12 mouse cellular contexts compared by ENCODE assay signal in the genomic region with DNA sequence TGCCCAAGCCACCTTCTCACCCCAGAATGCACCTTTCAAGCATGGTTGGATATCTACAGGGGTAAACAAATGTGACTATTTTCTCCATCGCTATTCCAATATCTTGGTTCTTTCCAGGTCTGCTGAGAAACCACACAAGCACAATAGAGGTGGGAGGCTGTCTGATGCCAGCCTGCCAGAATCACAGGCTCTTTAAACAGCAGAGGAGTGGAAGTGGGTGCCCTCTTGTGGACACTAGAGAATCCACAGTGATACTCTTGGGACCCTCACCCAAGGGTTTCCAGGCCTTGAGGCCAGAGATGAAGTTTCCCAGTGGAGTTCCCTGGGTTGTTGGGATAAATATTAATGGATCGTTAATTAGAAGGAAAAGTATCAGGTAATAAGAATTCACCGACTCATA.
DNase-seq lines count a peak whose midpoint lies in the region; ATAC-seq and TF ChIP-seq lines count a peak whose summit lies in the region.
"Had no signal": no experiment of that assay in that cellular context is flagged by ENCODE, and none has a peak within 500 bp of the region (broad histone marks: within the 10 kb centered on the region; RNA-seq: fewer than 3 reads in every experiment).

No protein-coding gene starts in this region.

- H3K36me3 ChIP-seq in hindbrain, embryonic 10.5 days: no peaks in the 10 kb centered on the region
- no peaks in the 10 kb centered on the region for H3K36me3 ChIP-seq in hindbrain, embryonic 12.5 days
- H3K36me3 ChIP-seq in midbrain, postnatal 0 days (ENCODE audit: insufficient read depth, low read length): no peaks in the 10 kb centered on the region
- H3K36me3 ChIP-seq in midbrain, embryonic 16.5 days (ENCODE audit: control insufficient read depth, insufficient read depth, low read length): no peaks in the 10 kb centered on the region
- H3K36me3 ChIP-seq in neural tube, embryonic 15.5 days: no peaks in the 10 kb centered on the region
- H3K36me3 ChIP-seq: forebrain, embryonic 15.5 days; lung, embryonic 15.5 days had no signal

- H3K27me3 ChIP-seq in hindbrain, embryonic 10.5 days (ENCODE audit: insufficient read depth, poor library complexity, severe bottlenecking): no peaks in the 10 kb centered on the region
- no peaks in the 10 kb centered on the region for H3K27me3 ChIP-seq in hindbrain, embryonic 12.5 days
- no peaks in the 10 kb centered on the region for H3K27me3 ChIP-seq in midbrain, postnatal 0 days (ENCODE audit: insufficient read depth, low read length)
- no peaks in the 10 kb centered on the region for H3K27me3 ChIP-seq in midbrain, embryonic 16.5 days (ENCODE audit: control insufficient read depth, insufficient read depth, low read depth, low read length)
- H3K27me3 ChIP-seq in neural tube, embryonic 15.5 days (replicated peaks): no peaks in the 10 kb centered on the region
- H3K27me3 ChIP-seq: forebrain, embryonic 15.5 days; lung, embryonic 15.5 days had no signal

- WGBS in hindbrain, embryonic 10.5 days: 80% methylated on average over 3 of the region's 3 CpGs
- WGBS in hindbrain, embryonic 12.5 days: 82% methylated on average over 3 of the region's 3 CpGs
- 93% methylated on average over 3 of the region's 3 CpGs for WGBS in midbrain, postnatal 0 days
- WGBS in midbrain, embryonic 16.5 days: 85% methylated on average over 3 of the region's 3 CpGs
- WGBS in neural tube, embryonic 15.5 days: 66% methylated on average over 3 of the region's 3 CpGs

- H3K9me3 ChIP-seq in hindbrain, embryonic 10.5 days: peaks cover 7% of the 10 kb centered on the region
- no peaks in the 10 kb centered on the region; the same call in 1 of the 2 replicates for H3K9me3 ChIP-seq in hindbrain, embryonic 12.5 days (replicated peaks)
- H3K9me3 ChIP-seq in midbrain, postnatal 0 days (ENCODE audit: low read length): no peaks in the 10 kb centered on the region
- H3K9me3 ChIP-seq in midbrain, embryonic 16.5 days (replicated peaks; ENCODE audit: control insufficient read depth, low read length, poor library complexity, severe bottlenecking): no peaks in the 10 kb centered on the region
- no peaks in the 10 kb centered on the region for H3K9me3 ChIP-seq in neural tube, embryonic 15.5 days (replicated peaks)
- H3K9me3 ChIP-seq: forebrain, embryonic 15.5 days; lung, embryonic 15.5 days had no signal

- no peak overlapping the region for H3K4me2 ChIP-seq in hindbrain, embryonic 12.5 days (replicated peaks)
- no peak overlapping the region for H3K4me2 ChIP-seq in midbrain, postnatal 0 days (ENCODE audit: low read depth, low read length, poor library complexity, severe bottlenecking)
- H3K4me2 ChIP-seq in midbrain, embryonic 16.5 days (ENCODE audit: low read length): no peak overlapping the region
- H3K4me2 ChIP-seq in neural tube, embryonic 15.5 days: no peak overlapping the region
- H3K4me2 ChIP-seq: forebrain, embryonic 15.5 days; lung, embryonic 15.5 days had no signal

- H3K4me3 ChIP-seq in hindbrain, embryonic 10.5 days: no peak overlapping the region
- no peak overlapping the region for H3K4me3 ChIP-seq in hindbrain, embryonic 12.5 days
- H3K4me3 ChIP-seq in midbrain, postnatal 0 days (ENCODE audit: low read depth, low read length): no peak overlapping the region
- H3K4me3 ChIP-seq in midbrain, embryonic 16.5 days (ENCODE audit: low read depth, low read length): no peak overlapping the region
- no peak overlapping the region for H3K4me3 ChIP-seq in neural tube, embryonic 15.5 days (replicated peaks)
- H3K4me3 ChIP-seq: forebrain, embryonic 15.5 days; lung, embryonic 15.5 days had no signal

- TF ChIP-seq CTCF in midbrain, postnatal 0 days (IDR thresholded peaks at IDR 0.05): peak; percentile 71

- peaks cover 28% of the 10 kb centered on the region for H3K4me1 ChIP-seq in hindbrain, embryonic 10.5 days (replicated peaks)
- peaks cover 13% of the 10 kb centered on the region for H3K4me1 ChIP-seq in hindbrain, embryonic 12.5 days
- no peaks in the 10 kb centered on the region for H3K4me1 ChIP-seq in midbrain, postnatal 0 days (ENCODE audit: insufficient read depth, low read length)
- peaks cover 6% of the 10 kb centered on the region; the same call in 1 of the 2 replicates for H3K4me1 ChIP-seq in midbrain, embryonic 16.5 days (ENCODE audit: control insufficient read depth, insufficient read depth, low read length)
- peaks cover 24% of the 10 kb centered on the region for H3K4me1 ChIP-seq in neural tube, embryonic 15.5 days
- H3K4me1 ChIP-seq: forebrain, embryonic 15.5 days; lung, embryonic 15.5 days had no signal

- H3K27ac ChIP-seq in hindbrain, embryonic 10.5 days: peak overlapping the region; percentile 84; the same call in 1 of the 2 replicates
- H3K27ac ChIP-seq in hindbrain, embryonic 12.5 days: no peak overlapping the region
- no peak overlapping the region for H3K27ac ChIP-seq in midbrain, postnatal 0 days (ENCODE audit: low read depth, low read length)
- no peak overlapping the region for H3K27ac ChIP-seq in midbrain, embryonic 16.5 days (ENCODE audit: low read length)
- peak overlapping the region; percentile 37; the same call in 1 of the 2 replicates for H3K27ac ChIP-seq in neural tube, embryonic 15.5 days (replicated peaks)
- H3K27ac ChIP-seq: forebrain, embryonic 15.5 days; lung, embryonic 15.5 days had no signal

- peak; percentile 46 for DNase-seq in hindbrain, embryonic 10.5 days (ENCODE audit: low spot score)
- DNase-seq in midbrain, postnatal 0 days (ENCODE audit: low spot score): peak; percentile 81
- DNase-seq in embryo, embryonic 11 days: peak; percentile 56
- no peak for DNase-seq in thymus, postnatal 25 days
- no peak for DNase-seq in kidney, postnatal 25 days
- DNase-seq: thymus, adult 18-20 months had no signal

- no peak for ATAC-seq in hindbrain, embryonic 12.5 days (ENCODE audit: low FRiP score)
- no peak for ATAC-seq in midbrain, postnatal 0 days (ENCODE audit: low FRiP score)
- ATAC-seq in midbrain, embryonic 16.5 days: no peak
- no peak for ATAC-seq in neural tube, embryonic 15.5 days (ENCODE audit: low FRiP score)
- ATAC-seq: CD4-positive, CD25-positive, alpha-beta regulatory T cell, adult 4 months; forebrain, embryonic 15.5 days had no signal

- H3K9ac ChIP-seq in hindbrain, embryonic 12.5 days: no peak overlapping the region
- H3K9ac ChIP-seq in midbrain, postnatal 0 days (replicated peaks; ENCODE audit: low read length, poor library complexity, severe bottlenecking): no peak overlapping the region
- no peak overlapping the region for H3K9ac ChIP-seq in midbrain, embryonic 16.5 days (ENCODE audit: low read depth, low read length)
- H3K9ac ChIP-seq in neural tube, embryonic 15.5 days (replicated peaks): no peak overlapping the region
- H3K9ac ChIP-seq: forebrain, embryonic 15.5 days; lung, embryonic 15.5 days had no signal

Comparison
In these comparisons a context has a peak if more than half of its experiments do, and no peak if none do; other contexts are left out.
1. H3K27ac ChIP-seq: peak in hindbrain, embryonic 10.5 days (single experiment) and neural tube, embryonic 15.5 days (single experiment); none in hindbrain, embryonic 12.5 days (single experiment), midbrain, postnatal 0 days (single experiment) and midbrain, embryonic 16.5 days (single experiment).
2. DNase-seq: peak in hindbrain, embryonic 10.5 days (single experiment), midbrain, postnatal 0 days (single experiment) and embryo, embryonic 11 days (single experiment); none in thymus, postnatal 25 days (single experiment) and kidney, postnatal 25 days (0 of 2).